Mouse (Mus musculus) limb, embryonic 11.5 days (tissue): ENCODE data around the gene Gm14226. TPM values are rescaled to one million over a fixed set of nuclear protein-coding genes. Genes with fewer than 3 reads are reported as not detected.
A peak's percentile ranks its signal among the peaks of the same experiment; 100 is the strongest.
"Not testable (repeated sequence)": the region's sequence is repeated elsewhere in the genome, so short reads cannot be mapped to it uniquely, and the experiment has no call there.

Experiments
- ATAC-seq: fragments of 200-750 bp; cut with Nextera tagmentation; 2 replicates; pipeline ENCODE4 v1.8.0; 2017; ENCODE audit warnings: low read depth; ENCODE audit not compliant: insufficient number of reproducible peaks, low FRiP score, low TSS enrichment
- DNase-seq: peaks from one replicate; pipeline ENCODE4 v3.0.0-alpha.2; 2015; ENCODE audit warnings: low spot score
- H3K27ac ChIP-seq: fragments of 300-500 bp; sonication (generic); replicated peaks from 2 replicates; pipeline ENCODE4 v1.5.1; 2014; ENCODE audit warnings: low read depth, mild to moderate bottlenecking, low read length
- H3K27me3 ChIP-seq: fragments of 300-500 bp; sonication (generic); 2 replicates; pipeline ENCODE4 v1.6.1; 2014; ENCODE audit warnings: mild to moderate bottlenecking, low read length, mixed read lengths; ENCODE audit not compliant: control insufficient read depth, insufficient read depth
- H3K36me3 ChIP-seq: fragments of 300-500 bp; sonication (generic); 2 replicates; pipeline ENCODE4 v1.6.1; 2014; ENCODE audit warnings: mild to moderate bottlenecking, low read length, moderate library complexity, mixed read lengths; ENCODE audit not compliant: control insufficient read depth, insufficient read depth
- H3K4me1 ChIP-seq: fragments of 300-500 bp; sonication (generic); 2 replicates; pipeline ENCODE4 v1.6.1; 2014; ENCODE audit warnings: low read length, mixed read lengths; ENCODE audit not compliant: control insufficient read depth, insufficient read depth
- H3K4me2 ChIP-seq: fragments of 300-500 bp; sonication (generic); 2 replicates; pipeline ENCODE4 v1.6.1; 2014; ENCODE audit warnings: low read depth, mild to moderate bottlenecking, moderate library complexity; ENCODE audit not compliant: severe bottlenecking
- H3K4me3 ChIP-seq: fragments of 300-500 bp; sonication (generic); 2 replicates; pipeline ENCODE4 v1.5.1; 2014; ENCODE audit warnings: low read depth, low read length
- H3K9ac ChIP-seq: fragments of 300-500 bp; sonication (generic); 2 replicates; pipeline ENCODE4 v1.6.1; 2014; ENCODE audit warnings: mild to moderate bottlenecking, low read length
- H3K9me3 ChIP-seq: fragments of 300-500 bp; sonication (generic); 2 replicates; pipeline ENCODE4 v1.6.1; 2016; ENCODE audit warnings: low read length; ENCODE audit not compliant: control insufficient read depth
- WGBS: fragments of 180-500 bp; shearing (Covaris S2); extraction: QIAGEN DNeasy Blood & Tissue Kit; methylation state at CpG from one replicate; pipeline ENCODE4 v1.1.7; 2014; 5-methylcytosine and 5-hydroxymethylcytosine counted together
- polyA plus RNA-seq: library from polyadenylated mRNA; unstranded; fragments of >200 nt; fragmentation: Nextera tagmentation; extraction: Ambion mirVana; gene quantifications from 2 replicates; pipeline ENCODE4 v1.2.1, GENCODE M21; 2014

The Gm14226 gene
- 10.2 and 13.0 TPM in 2 replicates for polyA plus RNA-seq

DNA sequence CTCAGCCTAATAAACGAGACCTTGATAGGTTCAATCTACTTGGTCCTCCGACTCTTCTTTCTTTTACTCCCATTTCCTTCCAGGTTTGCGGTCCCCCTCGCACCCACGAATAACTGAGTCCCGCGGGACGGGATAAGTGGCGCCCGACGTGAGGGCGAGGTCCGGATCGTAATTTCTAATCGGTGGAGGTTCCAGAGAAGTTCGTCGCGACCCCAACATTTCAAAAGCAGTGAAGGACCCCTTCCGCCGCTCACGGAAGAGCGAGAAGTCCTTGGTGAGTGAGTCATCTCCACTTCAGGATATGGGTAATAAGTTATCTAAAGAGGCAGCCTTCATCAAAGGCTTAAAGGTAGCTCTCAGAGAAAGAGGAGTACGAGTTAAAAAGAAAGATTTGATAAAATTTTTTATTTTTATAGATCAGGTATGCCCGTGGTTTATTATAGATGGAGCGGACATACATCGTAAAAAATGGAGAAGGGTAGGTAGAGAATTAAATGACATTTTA lies at the start of gene Gm14226:
Gene Gm14226, plus strand, starts transcription at position 16 of the 505 bp plus-strand sequence.
- Histone ChIP-seq H3K4me2 (peak within 1 kb of the TSS; percentile 62), H3K4me3 (peak within 1 kb of the TSS; percentile 37), H3K9ac (peak within 1 kb of the TSS; percentile 55), H3K27ac (peak within 1 kb of the TSS; percentile 72)
- not testable (repeated sequence) for DNase-seq, H3K9me3 ChIP-seq, H3K36me3 ChIP-seq, ATAC-seq, H3K4me1 ChIP-seq, H3K27me3 ChIP-seq
- 2% methylated on average over 24 of the region's 26 CpGs for WGBS

DNA sequence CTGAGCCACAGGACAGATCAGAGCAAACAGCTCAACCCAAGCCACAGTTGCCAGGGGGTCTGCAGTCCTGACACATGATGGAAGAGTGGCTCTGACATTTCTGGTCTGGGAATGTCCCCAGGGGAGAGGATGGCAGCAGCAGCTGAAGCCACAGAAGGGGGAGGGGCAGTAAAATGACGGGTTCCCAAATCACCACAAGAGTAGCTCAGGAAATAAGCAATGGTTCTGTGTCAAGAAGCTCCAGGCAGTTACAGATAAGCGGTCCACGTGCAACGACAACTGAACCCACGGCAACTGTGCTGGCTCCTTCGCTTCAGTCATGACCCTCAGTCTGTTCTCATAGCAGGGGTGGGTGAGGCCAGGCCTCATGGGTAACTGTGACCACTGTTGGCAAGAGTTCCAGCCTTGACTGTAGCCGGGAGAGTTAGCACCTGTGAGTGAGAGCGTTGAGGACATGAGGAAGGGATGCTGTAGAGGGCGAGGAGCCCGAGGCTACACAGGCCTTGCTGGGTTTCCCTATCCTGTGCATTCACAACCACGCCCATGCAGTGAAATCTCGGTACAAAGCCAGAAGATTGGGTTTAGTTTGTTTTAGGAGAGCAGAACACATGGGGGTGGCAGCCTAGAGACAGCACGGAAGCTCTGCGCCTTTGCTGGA lies 48.2 kb upstream of the Gm14226 start:
- not testable (repeated sequence) for ATAC-seq, H3K36me3 ChIP-seq, H3K27ac ChIP-seq, H3K4me2 ChIP-seq, H3K9me3 ChIP-seq, H3K9ac ChIP-seq, H3K27me3 ChIP-seq, DNase-seq, H3K4me3 ChIP-seq
- 69% methylated on average over 14 of the region's 14 CpGs for WGBS
- H3K4me1 ChIP-seq: peaks cover 17% of the 10 kb centered on the region; the same call in 1 of the 2 replicates

DNA sequence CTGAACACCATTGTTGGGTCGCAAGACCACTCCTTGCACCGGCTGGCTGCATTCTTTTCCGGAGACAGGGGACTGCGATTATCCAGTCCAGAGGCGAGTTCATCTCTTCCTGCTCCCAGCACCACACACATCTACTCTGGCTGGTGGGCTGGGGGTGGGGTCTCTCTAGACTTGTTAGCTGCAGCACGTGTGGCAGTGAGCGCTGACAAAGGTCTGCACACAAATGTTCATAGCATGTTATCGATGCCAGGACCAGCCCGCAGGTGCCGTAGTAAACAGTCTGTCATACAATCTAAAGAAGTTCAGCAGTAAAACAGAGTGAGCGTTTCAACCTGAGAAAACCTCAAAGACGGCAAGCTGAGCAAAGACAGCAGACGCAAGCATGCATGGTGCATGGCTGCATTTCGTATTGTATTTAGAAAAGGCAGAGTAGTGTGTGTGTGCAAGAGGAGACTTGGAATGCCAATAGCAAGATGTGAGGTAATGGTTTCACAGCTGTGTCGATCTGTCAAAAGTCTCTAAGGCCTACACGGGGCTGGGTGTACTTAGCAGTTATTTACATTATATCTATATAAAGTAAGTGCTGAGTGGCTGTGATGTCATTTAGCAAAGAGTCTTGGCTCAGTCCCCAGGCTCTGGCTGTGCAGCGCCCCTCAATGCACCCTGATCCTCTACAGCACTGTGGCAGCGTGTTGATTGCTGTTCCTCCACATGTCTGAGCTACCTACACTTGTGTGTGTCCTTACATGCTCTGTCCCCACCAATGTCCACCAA lies 46.0 kb upstream of the Gm14226 start:
- no peaks in the 10 kb centered on the region for H3K36me3 ChIP-seq
- H3K9me3 ChIP-seq: no peaks in the 10 kb centered on the region
- H3K9ac ChIP-seq: no peak overlapping the region
- H3K4me1 ChIP-seq: peaks cover 17% of the 10 kb centered on the region; the same call in 1 of the 2 replicates
- peak; percentile 64 for DNase-seq
- 29% methylated on average over 18 of the region's 18 CpGs for WGBS
- no peak overlapping the region for H3K4me3 ChIP-seq
- ATAC-seq: peak; percentile 74; the same call in 1 of the 2 replicates
- 0 out of 2 replicates have a peak overlapping the region, but pooled peaks have one; percentile 26 for H3K27ac ChIP-seq
- H3K27me3 ChIP-seq: no peaks in the 10 kb centered on the region
- H3K4me2 ChIP-seq: 0 out of 2 replicates have a peak overlapping the region, but pooled peaks have one; percentile 3

DNA sequence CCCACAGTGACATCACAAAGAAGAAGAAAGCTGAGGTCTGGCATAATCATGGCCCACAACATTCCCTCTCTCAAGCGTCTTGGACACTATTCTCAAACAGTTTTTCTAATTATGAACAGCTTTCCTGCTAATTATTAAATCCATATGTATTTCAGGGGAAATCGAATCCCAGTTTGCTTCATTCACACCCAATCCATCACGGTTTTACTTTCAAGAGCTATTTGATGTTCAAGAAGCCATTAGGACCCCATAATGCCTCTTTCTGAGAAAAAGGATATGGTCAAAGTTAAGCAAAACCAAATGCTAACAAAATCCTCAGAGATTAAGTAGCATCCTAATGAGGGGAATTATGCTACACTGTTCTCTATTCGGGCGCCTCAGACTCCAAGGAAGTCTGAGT lies 45.1 kb upstream of the Gm14226 start:
- Histone ChIP-seq H3K4me3 (no peak overlapping the region), H3K27ac (no peak overlapping the region), H3K27me3 (no peaks in the 10 kb centered on the region), H3K4me1 (peaks cover 17% of the 10 kb centered on the region; the same call in 1 of the 2 replicates), H3K36me3 (no peaks in the 10 kb centered on the region), H3K9ac (no peak overlapping the region), H3K4me2 (no peak overlapping the region), H3K9me3 (no peaks in the 10 kb centered on the region)
- DNase-seq: no peak
- WGBS: 10% methylated on average over 5 of the region's 5 CpGs
- ATAC-seq: no peak

DNA sequence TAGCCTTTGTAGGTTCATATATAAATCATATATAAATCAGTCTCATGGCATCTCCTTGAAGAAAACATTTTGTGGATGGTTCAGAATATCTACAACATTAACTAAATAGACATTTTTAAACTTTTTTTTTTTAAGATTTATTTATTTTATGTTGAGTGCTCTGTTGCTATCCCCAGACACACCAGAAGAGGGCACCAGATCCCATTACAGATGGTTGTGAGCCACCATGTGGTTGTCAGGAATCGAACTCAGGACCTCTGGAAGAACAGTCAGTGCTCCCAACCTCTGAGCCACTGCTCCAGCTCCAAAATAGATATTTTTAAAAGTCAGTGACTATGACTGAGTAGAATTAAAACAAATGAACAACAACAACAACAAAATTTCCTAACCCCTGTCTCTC lies 31.5 kb upstream of the Gm14226 start:
- Histone ChIP-seq H3K27me3 (no peaks in the 10 kb centered on the region), H3K27ac (no peak overlapping the region), H3K9ac (no peak overlapping the region), H3K36me3 (no peaks in the 10 kb centered on the region), H3K4me1 (no peaks in the 10 kb centered on the region), H3K9me3 (no peaks in the 10 kb centered on the region), H3K4me2 (no peak overlapping the region), H3K4me3 (no peak overlapping the region)
- DNase-seq: no peak
- no peak for ATAC-seq
- 85% methylated on average over 1 of the region's 1 CpGs for WGBS

DNA sequence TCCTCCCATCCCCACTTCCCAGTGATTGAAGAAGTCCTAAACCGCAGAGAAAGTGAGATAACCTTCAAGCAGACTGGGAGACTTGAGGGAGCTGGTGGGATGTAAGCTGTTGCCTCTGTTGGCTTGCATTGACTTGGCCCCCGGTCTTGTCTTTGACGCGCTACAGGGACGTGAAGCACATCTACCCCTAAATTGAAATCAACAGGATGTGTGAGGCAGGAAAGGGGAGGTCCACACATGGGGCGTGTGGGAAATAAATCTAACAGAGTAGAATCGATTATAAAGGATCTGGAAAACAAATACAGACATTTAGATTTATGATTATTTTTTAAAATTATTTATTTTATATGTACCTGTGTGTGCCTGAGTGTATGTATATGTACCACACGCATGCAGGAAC lies 26.7 kb upstream of the Gm14226 start:
- 86% methylated on average over 8 of the region's 8 CpGs for WGBS
- no peaks in the 10 kb centered on the region for H3K9me3 ChIP-seq
- H3K27me3 ChIP-seq: no peaks in the 10 kb centered on the region

DNA sequence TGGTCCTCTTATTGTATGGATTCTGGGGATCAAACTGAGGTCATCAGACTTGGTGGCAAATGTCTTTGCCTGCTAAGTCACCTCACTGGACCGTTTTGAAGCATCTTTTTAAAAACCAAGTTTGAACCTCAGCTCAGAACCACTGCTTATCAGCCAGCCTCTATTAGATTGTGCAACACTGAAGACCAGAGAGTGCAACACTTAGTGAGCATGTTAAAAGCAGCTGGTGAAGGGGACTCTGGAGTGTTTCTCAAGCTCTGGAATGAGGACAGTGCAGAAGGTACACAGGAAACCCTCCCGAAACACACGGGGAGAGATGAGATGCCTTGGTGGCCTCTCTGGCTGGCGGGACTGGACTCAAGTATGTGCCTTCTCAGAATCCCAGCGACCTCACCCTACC lies 26.0 kb upstream of the Gm14226 start:
- DNase-seq: no peak
- Histone ChIP-seq H3K36me3 (no peaks in the 10 kb centered on the region), H3K4me2 (no peak overlapping the region), H3K27ac (no peak overlapping the region), H3K27me3 (no peaks in the 10 kb centered on the region), H3K9ac (no peak overlapping the region), H3K9me3 (no peaks in the 10 kb centered on the region), H3K4me3 (no peak overlapping the region), H3K4me1 (no peaks in the 10 kb centered on the region)
- WGBS: 83% methylated on average over 5 of the region's 5 CpGs
- ATAC-seq: no peak

More for the DNA sequence above, 26.7 kb upstream of the Gm14226 start:
- no peak overlapping the region for H3K9ac ChIP-seq
- H3K36me3 ChIP-seq: no peaks in the 10 kb centered on the region
- no peak overlapping the region for H3K27ac ChIP-seq
- ATAC-seq: no peak
- H3K4me3 ChIP-seq: no peak overlapping the region
- no peak for DNase-seq
- H3K4me2 ChIP-seq: no peak overlapping the region
- no peaks in the 10 kb centered on the region for H3K4me1 ChIP-seq

DNA sequence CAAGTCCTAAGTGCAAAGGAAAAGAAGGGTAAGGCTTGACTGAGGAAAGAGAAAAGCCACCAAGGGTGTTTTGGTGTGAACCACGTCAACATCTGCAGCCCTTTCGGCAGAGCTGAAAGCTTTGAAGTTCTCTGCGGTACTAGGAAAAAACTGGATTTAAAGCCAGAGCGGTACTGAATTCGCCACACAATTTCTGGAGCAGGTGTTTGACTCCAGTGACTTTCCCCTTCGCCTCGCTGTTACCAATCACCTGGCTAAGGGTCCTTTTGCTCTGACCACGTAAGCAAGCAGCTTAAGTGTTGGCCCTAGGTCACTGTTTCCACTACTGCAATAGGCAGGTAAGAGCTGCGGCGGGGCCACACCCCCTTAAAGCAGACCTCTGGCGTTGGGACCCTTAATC lies 12.6 kb upstream of the Gm14226 start:
- H3K27me3 ChIP-seq: no peaks in the 10 kb centered on the region
- DNase-seq (no peak), ATAC-seq (no peak)
- H3K9ac ChIP-seq: no peak overlapping the region
- no peak overlapping the region for H3K4me2 ChIP-seq
- H3K4me3 ChIP-seq: no peak overlapping the region
- H3K27ac ChIP-seq: no peak overlapping the region
- 92% methylated on average over 11 of the region's 11 CpGs for WGBS
- H3K9me3 ChIP-seq: no peaks in the 10 kb centered on the region
- no peaks in the 10 kb centered on the region for H3K4me1 ChIP-seq
- no peaks in the 10 kb centered on the region for H3K36me3 ChIP-seq
